Mouse (Mus musculus): Measurements from ENCODE around the gene Sucnr1.

Gene Sucnr1

DNA sequence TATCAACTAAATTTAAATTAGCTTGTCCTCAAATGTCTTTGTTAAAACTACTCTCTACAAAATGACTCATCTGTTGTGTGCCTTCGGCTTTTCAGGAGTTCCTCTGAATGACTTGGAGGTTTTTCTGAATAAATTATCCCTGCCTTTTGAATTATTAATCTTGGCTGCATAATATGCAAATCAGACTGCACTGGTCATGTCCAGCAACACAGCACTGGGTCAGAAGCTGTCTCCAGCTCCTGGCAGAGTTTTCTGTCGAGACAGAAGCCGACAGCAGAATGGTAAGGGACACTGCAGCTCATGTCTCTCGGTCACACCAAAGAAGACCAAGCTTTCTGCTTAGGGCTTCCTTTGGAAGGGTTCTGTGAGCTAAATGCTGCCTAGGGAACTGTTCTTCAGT, at the start of gene Sucnr1:
Gene Sucnr1 (plus strand): TSS at position 222 of the 400 bp plus-strand sequence.
- in situ Hi-C loops (cut with MboI, MseI), result no loop called here

DNA sequence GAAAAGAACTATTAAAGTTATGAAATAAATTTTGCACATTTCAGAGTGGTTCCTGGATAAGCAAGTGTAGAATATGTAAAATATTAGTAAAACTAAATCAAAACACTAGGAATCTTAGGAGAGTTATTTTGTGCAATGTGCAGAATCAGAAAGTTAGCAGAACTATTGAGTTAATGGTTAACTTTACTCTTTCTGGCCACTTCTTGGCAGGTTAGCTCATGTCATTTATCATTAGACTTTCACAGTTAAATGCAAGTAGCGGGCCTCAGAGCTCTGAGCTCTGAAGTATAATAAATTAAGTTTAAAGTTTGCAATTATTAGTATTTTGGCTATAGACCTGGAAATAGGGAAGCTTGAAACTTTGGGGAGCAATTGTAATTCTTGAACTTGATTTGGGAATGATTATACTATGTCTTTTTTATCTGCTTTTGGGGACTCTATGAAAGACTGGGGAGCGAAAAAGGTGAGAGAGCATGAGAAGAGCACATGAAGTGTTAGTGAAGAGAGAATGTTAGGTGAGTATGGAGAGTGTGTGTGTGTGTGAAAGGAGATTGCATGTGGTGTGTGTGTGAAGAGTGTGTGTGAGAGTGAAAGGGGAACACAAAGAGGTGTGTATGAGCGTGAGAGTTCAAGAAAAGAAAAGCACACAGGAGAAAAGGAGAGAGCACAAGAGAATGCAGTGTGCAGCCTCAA, 35.3 kb upstream of the Sucnr1 start:
- in situ Hi-C loops (cut with MboI, MseI), result no loop called here

DNA sequence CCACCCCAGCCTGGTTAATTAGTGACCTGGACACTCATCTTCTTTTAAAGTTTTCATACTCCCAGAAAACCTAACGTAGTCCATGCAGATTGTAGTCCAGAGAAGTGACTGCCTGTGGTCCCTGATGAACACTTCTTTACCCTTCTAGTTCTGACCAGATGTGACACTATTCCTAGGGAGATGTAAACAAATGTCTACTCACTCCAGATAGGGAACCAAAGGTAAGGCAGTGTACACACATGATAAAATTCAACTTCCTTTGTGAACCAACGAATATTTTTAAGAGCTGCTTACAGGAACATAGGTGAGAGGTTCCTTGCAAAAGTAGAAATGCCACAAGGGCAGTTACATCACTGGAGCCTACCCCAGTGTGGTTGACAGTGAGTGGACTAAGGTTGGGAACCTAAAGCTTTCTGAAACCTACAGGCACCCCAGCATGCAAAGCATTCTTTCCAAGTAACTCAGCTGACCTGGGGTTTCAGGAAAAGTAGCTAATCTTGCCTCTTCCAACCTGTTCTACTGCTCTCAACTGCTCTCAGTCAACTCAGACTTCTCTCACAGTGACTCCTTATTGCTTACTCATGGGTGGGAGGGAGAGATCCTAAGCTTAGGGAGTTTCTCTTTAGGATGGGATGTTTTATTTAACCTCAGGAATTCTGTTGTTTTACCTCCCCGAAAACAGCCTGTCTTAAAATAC, 28.3 kb upstream of the Sucnr1 start:
- in situ Hi-C loops (cut with MboI, MseI), result loop anchor here (10.0 kb wide), 1 partner anchor 211 kb away; no protein-coding TSS in a partner anchor

DNA sequence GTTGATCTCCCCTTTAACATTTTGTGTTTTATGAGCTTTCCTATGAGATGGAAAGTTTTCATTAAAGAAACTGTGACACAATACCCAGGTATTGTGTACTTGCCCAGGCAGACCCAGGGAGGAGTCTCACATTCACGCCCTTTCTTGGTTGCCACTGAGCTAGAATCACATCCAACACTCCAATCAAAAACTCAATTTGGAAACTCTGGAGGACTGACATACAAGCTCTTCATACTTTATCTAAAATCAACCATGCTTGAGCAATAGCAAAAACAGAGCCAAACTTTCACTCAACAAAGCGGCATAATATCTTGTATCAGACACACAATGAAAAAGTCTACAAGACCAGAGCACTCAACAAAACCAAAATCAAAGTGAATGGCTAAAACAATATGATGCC, 27.7 kb upstream of the Sucnr1 start:
- in situ Hi-C loops (cut with MboI, MseI), result loop anchor here (10.0 kb wide), 1 partner anchor 211 kb away; no protein-coding TSS in a partner anchor

DNA sequence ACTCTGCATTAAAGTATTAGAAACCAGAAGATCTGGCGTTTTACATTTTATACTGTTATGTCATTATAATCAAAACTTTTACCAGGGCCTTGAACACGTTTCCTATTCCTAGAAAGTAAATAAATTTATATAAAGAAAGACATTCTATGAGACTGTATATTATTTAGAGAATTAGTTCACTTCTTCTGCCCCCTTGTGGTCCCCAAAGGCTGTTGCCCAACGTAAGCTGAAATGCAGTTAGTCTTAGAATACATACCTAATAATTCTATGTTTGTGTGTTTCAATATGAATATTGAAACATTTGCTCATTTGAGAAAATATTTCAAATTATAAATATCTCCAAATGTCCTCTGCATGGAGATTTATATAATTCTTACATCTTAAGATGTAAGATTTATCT, 25.2 kb upstream of the Sucnr1 start:
- in situ Hi-C loops (cut with MboI, MseI), result loop anchor here (10.0 kb wide), 1 partner anchor 208 kb away; no protein-coding TSS in a partner anchor

DNA sequence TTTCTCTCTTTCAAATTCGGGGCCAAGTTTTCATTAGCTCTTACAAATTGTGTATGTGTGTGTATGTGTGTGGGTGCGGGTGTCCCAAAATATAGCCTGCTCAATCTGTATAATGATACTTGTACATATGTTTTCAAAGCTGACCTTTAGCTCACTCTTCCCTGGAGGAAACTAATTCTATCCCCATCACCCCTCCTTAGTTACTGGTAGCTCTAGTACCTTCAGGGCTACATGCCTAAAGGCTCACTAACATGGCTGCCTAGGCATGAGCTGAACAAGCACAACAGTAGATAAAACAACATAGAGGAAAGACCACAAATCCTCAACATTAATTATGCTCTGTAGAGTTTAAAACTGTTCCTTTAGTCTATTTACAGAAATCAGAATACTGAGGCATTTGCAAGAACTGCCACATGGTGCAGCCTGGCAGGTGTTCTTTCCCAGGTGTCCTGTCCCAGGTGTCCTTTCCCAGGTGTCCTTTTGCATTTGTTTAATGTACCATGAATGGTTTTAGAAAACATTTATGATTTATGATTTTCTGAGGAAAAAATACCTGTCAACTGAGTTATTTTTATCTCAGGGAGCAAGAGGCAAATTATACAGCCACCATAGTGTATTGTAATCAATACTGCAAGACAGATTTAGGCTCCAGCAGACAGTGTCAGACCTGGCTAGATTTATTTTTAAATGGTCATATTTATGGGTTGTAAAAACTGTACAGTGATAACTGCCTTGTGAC, 24.4 kb upstream of the Sucnr1 start:
- in situ Hi-C loops (cut with MboI, MseI), result loop anchor here (10.0 kb wide), 1 partner anchor 208 kb away; no protein-coding TSS in a partner anchor

DNA sequence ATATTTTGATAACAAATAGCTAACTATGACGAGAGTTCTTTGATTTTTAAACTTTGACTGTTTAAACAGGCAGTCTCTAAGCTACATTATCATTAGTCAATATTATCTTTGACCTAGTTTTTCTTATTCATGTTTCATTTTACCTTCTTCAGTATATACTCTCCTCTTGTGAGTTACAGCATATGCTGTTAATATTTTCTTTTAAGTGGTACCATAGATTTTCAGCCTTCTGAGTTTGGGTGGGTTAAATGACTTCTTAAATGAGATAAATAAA, 23.9 kb upstream of the Sucnr1 start:
- in situ Hi-C loops (cut with MboI, MseI), result loop anchor here (10.0 kb wide), 1 partner anchor 207 kb away; no protein-coding TSS in a partner anchor

DNA sequence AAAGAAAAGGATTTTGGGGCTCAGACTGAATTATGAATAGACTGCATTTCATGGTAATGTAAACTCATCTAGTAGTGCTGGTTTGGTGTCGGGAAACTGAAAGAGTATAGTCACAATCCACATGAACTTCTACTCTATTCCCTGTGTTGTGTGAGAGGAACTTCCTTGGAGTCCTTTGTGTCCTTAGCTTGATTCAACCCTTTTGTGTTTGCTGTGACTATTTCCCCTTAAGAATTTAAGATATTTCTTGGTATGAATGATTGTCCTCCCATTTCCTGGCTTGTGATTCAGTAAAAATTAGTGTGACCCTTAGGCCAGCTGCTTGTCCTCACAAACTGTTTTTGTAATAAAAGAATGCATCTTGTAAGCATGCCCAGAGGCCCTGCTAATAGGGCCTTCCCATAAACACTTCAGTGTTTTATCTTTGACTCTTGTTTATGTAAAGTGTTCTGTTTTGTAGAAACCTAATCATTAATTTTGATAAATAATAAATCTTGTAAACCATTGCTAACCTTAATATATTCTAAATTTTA, 2.7 kb upstream of the Sucnr1 start:
- in situ Hi-C loops (cut with MboI, MseI), result no loop called here

DNA sequence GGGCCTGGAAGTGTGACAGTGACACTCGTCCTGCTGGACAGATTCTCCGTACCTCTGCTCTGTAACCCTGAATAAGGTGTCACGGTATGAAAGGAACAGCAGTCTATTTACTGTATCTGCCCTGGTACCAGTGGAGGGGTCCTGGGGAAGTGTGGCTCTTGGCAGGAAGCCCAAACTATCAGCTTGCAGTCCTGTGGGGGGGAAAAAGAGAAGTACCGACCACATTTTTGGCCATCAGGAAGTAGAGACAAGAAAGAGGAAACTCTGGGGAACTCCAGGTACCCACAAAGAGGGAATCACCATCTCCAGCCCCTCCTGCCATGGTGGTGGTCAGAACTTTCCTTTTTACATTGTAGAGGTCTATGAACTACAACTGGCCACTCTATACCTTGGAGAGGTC, 1.1 kb upstream of the Sucnr1 start:
- in situ Hi-C loops (cut with MboI, MseI), result no loop called here

DNA sequence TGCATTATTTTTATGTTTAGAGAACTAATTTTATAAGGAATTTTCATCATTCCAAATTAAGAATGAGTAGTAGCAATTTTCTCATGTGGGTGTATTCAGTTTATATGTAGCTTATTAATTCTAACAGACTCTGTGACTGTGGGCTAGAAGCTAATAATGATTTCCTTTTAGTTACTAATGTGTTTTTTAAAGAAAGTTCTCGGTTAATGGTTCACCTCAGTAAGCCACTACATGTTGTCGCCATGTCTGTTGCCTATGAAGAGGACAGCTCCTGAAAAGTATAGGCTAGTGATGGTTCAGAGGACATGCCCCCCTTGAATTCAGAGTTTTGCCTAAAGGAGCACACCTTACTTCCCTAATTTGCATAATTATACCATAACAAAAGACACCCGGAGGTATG, 1.1 kb downstream of the Sucnr1 start:
- in situ Hi-C loops (cut with MboI, MseI), result no loop called here

DNA sequence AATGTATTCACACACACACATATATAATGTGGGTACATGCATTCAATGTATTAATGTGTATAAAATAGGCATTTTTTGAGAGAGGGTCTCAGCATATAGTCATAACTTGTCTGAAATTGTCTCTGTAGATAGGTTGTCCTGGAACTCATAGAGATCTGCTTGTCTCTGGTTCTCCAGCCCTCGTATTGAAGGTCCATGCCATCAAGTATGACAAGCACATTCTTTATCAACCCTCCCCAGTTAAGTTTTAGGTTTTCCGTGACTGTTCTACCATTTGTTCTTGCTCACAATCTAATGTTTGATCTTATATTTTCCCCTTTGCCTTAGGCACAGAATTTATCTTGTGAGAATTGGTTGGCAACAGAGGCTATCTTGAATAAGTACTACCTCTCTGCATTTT, 4.1 kb downstream of the Sucnr1 start:
- in situ Hi-C loops (cut with MboI, MseI), result no loop called here

DNA sequence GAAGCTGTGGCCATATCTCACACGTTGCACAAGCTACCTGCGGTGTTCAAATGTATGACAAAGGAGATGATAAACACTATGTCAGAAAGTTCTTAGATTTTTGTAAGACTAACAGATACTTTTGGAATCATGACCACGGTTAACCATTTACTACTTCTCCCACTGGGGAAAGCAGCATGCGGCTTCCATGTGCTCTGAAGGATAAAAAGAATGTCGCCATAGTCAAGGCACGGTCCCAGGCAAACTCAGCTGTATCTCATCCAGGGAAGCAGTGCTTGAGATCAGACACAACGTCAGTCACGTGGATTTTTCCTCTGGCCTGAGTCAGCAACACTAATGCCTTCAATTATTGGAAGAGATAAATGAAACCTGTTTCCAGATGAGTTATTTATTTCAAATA, 9.7 kb downstream of the Sucnr1 start:
- in situ Hi-C loops (cut with MboI, MseI), result no loop called here

DNA sequence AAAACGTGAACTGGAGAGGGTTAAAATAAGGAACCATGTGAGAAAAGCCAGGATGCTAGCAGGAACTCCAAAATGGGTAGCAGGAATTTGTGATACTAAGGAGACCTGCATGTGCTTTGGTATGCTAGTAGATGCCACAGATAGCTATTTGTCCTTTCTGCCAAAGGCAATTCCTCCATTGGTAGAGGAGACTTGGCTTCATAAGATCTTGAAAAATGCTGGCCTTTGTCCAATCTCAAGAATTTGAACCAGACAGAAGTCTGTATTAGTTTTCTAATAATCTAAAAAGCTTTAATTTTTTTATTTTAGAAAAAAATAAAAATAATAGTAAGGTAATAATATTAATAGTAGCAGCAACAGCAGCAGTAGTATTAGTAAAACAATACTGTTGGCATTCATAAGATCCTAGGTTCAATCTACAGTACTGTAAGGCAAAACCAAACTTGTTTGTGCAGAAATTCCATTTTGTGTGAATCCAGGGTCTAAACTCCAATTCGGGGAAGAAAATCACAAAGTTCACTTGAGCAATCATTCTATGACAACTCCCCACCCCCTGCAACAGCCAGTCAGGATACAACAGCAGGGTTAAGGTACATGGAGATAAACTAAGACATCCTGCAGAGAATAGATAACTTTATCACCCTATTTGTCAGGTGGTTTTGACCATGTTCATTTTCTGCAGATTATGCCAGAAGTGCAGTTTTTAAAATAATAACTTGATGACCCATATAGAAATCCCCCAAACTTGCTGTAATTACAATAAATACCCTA, 12.9 kb downstream of the Sucnr1 start:
- in situ Hi-C loops (cut with MboI, MseI), result no loop called here

DNA sequence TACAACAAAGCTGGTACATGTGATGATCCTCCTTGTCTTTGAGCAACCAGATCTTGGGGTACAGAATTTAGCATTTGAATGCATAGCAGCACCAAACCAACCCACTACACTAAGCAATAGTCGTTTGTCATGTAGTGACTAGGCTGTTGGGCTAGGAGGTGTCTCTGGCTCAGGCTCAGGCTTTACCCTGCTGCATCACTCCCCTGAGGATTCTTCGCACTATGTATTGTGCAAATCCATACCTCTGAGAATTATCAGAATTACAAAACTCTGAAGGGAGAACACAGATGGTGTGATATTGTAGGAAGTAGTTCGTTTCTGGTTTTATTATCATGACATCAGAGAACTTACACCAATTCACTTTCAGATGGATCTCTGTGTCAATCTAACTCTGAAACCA, 15.3 kb downstream of the Sucnr1 start:
- in situ Hi-C loops (cut with MboI, MseI), result no loop called here

DNA sequence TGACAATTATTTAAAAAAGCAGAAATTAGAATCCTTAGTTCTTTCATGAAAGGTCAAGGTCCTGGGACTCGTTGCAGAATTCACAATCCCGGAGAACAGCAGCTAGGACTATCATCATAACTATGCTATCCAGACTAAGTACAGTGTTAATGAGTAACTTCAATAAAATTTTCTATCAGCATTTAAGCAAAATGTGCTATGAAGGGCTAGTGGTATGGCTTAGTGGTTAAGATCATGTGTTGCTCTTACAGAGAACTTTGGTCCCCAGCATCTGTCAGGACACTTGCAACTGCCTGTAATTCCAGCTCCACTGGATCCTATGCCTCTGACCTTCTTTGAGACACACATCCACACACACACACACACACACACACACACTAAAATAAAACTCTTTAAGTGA, 15.8 kb downstream of the Sucnr1 start:
- in situ Hi-C loops (cut with MboI, MseI), result no loop called here

DNA sequence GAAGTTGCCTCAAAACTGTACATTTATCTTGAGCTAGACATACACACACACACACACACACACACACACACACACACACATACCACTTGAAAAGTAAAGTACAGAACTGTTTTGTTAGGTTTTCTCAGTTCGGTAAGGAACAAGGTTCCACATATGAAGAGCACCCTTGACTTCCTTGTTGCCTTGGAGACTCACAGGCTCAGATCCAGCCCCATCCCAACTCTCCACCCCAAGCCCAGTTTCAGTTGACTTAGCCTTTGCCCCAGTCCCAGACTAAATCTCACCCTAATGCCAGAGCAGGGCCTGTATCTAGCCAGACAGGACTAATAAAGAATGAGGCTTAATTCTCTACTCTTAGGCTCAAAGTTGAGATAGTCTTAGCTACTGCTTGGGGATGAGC, 16.9 kb downstream of the Sucnr1 start:
- in situ Hi-C loops (cut with MboI, MseI), result no loop called here

DNA sequence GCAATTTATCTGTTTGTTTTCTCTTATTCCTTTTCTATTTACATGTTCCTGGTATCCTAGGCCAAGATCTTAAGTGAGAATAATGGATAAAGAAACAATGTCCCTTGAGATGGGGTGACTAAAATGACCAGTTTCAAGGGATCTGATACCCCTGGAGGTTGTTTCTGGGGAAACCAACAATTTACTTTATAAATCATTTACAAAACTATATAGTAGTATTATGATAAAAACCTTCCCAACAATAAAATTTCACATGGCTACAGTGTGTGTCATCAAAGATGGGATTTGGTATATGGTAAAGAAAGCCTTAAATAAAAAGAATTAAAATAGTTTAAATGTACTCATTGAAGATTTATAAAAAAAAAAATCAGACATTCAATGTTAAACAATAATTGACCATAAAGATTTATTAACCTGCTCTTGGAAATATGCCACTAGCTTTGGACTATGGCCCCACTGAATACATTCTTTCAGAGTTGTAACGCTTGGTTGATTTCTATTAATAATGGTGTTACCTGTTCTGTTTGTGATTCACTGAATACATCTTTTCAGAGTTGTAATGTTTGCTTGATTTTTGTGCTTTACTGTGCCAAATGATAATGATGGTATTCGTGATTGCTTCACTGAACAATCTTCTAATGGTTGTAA, 22.9 kb downstream of the Sucnr1 start:
- in situ Hi-C loops (cut with MboI, MseI), result loop anchor here (25.0 kb wide), 1 partner anchor 1017 kb away; no protein-coding TSS in a partner anchor

DNA sequence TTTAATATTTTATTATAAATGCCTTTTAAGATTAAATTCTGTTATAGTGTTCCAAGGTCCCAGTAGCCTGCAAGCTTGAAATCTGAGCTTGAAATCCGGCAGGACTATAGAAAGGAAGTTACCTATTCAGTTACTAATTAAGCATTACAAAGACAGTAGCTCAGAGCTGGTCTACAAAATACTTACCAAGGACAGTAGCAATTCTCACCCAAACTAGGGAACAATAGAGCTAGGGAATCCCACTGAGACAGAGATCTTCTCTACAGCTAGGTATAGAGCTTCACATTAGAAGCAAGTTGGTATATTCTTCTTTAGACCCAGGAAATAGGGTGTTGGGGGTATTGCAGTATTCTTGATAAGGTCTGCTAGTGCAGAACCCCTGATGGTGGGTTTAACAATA, 24.8 kb downstream of the Sucnr1 start:
- in situ Hi-C loops (cut with MboI, MseI), result loop anchor here (25.0 kb wide), 1 partner anchor 1019 kb away; no protein-coding TSS in a partner anchor

DNA sequence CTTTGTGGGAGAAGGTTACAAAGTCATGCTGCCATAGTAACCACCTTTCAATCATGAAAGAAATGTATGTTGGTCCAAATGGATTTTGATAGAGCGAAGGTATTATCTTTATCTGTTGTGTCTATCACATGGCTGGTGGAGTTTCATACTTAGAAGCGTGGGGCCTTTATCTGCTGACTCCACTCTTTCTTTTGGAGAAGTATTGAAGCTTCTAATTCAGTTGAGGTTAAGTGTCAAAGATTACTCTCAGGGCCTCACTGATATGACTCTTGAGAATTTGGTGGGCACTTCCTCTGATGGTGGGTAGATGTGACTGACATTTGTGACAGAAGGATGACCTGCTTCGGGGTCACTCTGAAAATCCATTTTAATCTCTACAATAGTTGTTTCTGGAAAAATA, 26.1 kb downstream of the Sucnr1 start:
- in situ Hi-C loops (cut with MboI, MseI), result loop anchor here (25.0 kb wide), 1 partner anchor 1020 kb away; no protein-coding TSS in a partner anchor

DNA sequence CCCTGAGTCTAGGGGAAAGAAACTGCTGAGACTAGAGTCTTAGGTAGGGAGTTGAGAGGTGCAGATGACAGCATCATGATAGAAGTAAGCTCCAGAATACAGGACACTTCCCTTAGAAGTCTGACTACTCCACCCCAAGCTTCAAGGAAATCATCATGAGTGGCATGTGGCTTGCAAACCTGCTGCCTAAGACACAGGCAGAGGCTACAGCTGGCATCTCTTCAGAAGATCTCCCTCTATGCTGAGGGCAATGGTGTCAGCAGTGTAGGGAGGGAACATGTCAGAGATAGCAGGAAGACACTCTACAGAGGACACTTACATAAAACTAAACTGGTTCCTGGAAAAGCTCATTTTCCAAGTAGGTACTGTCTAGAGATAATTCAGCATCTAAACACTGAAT, 27.1 kb downstream of the Sucnr1 start:
- in situ Hi-C loops (cut with MboI, MseI), result loop anchor here (25.0 kb wide), 1 partner anchor 1022 kb away; no protein-coding TSS in a partner anchor
